Mouse (Mus musculus) brain, adult 10 weeks (tissue): ENCODE measurements around the gene Prf1. TPM values are rescaled to one million over a fixed set of nuclear protein-coding genes. Genes with fewer than 3 reads are reported as not detected.

Experiments
- polyA plus RNA-seq: library from polyadenylated mRNA; stranded (reverse); fragments of 350-450 nt; fragmentation: Illumina TruSeq; extraction: RNeasy Lipid Tissue Mini Kit (QIAGEN cat#74804); gene quantifications from one replicate; pipeline ENCODE4 v1.2.3, GENCODE M21; 2015; ENCODE audit warnings: low read depth, low replicate concordance

Prf1 gene
- not detected for polyA plus RNA-seq

DNA sequence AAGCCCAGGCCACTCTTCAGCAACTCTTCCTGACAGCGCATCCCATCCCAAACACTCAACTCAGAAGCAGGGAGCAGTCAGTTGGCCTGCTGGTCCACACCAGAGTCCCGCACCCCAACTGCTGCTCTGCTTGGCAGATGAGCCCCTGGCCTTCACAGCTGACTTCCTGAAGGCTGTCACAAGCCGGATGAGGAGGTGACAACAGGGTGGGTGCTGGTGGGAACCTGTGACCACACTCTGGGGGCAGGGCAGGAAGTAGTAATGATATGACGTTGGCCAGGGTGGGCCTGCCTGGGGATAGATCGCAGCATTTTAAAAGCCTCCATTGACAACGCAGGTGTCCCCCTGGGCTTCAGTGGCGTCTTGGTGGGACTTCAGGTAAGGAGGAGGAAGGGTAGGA lies at the start of gene Prf1:
Gene Prf1, plus strand, starts transcription at position 357 of the 400 bp plus-strand sequence.

DNA sequence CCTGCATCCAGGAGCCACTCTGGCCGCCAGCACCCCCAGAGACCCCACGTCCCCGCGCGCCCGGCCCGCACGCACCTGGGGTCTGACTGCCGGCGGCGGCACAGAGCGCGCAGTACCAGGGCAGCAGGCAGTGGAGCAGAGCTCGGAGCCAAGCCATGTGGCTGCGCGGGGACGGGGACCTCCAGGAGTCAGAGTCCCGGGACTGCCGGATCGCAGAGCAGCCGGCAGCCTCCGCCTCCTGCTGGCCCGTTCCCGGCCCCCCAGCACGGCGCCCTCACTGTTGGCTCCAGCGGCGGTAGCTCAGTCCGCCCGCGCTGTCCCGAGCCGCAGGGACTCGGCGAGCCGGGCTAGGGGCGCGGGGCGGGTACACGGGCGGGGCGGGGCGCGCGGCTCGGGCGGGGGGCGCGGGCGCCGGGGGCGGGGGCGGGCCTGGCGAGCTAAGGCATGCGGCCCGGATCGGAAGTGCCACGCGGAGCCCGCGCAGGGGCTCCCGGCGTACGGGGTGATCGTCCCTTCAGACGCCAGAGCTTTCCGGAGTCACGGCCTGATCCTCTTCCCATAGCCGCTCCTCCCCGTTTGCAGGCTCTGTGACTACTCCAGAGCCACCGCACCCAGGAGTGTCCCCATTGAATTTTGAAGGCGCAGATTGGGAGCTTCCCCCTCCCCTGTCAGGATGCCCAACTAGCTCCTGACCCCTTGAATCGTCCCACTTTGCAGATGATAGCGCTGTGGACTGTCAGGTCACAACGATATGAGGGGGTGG lies 24.4 kb upstream of the Prf1 start, which contains the start of gene Adamts14:
Gene Adamts14, minus strand, starts transcription at position 358 of the 763 bp plus-strand sequence.

Other genes starting within 250 kb of the Prf1 start
- 22.2 TPM for gene Pcbd1, start 208.5 kb upstream of the Prf1 start, polyA plus RNA-seq
- 23.6 TPM for gene Sgpl1, start 150.1 kb upstream of the Prf1 start, polyA plus RNA-seq
- 4.4 TPM for gene Tbata, start 125.9 kb upstream of the Prf1 start, polyA plus RNA-seq
- gene Adamts14, start 24.4 kb upstream of the Prf1 start, polyA plus RNA-seq: 0.16 TPM
- 8.3 TPM for gene Pald1, start 85.7 kb downstream of the Prf1 start, polyA plus RNA-seq
- 0.62 TPM for gene Nodal, start 120.1 kb downstream of the Prf1 start, polyA plus RNA-seq
- gene Eif4ebp2, start 154.8 kb downstream of the Prf1 start, polyA plus RNA-seq: 26.2 TPM
- 21.8 TPM for gene Lrrc20, start 178.0 kb downstream of the Prf1 start, polyA plus RNA-seq